Comparison of ENCODE assay signal across 9 mouse cellular contexts in genomic region chr7:19755851-19756786, GRCm38 (mm10). TPM values are rescaled to one million over a fixed set of nuclear protein-coding genes. Genes with fewer than 3 reads are reported as not detected.
DNase-seq lines count a peak whose midpoint lies in the region; ATAC-seq and TF ChIP-seq lines count a peak whose summit lies in the region.
"Had no signal": no experiment of that assay in that cellular context is flagged by ENCODE, and none has a peak within 500 bp of the region (broad histone marks: within the 10 kb centered on the region; RNA-seq: fewer than 3 reads in every experiment).

No protein-coding gene starts in this region.

- H3K36me3 ChIP-seq in hindbrain, embryonic 12.5 days = no peaks in the 10 kb centered on the region; the same call in 1 of the 2 replicates
- no peaks in the 10 kb centered on the region; the same call in 1 of the 2 replicates for H3K36me3 ChIP-seq in hindbrain, embryonic 14.5 days (replicated peaks; ENCODE audit: control insufficient read depth, insufficient read depth)
- peaks cover 8% of the 10 kb centered on the region for H3K36me3 ChIP-seq in intestine, embryonic 15.5 days
- peaks cover 23% of the 10 kb centered on the region for H3K36me3 ChIP-seq in lung, embryonic 16.5 days (ENCODE audit: control insufficient read depth, insufficient read depth, low read length)

- WGBS in hindbrain, embryonic 12.5 days = 78% methylated on average over 21 of the region's 24 CpGs
- WGBS in hindbrain, embryonic 14.5 days = 72% methylated on average over 23 of the region's 24 CpGs
- 63% methylated on average over 22 of the region's 24 CpGs for WGBS in intestine, embryonic 15.5 days
- WGBS in lung, embryonic 16.5 days = 42% methylated on average over 22 of the region's 24 CpGs

- 0 out of 2 replicates have a peak, but pooled peaks have one; percentile 26 for ATAC-seq in hindbrain, embryonic 12.5 days (ENCODE audit: low FRiP score)
- no peak for ATAC-seq in hindbrain, embryonic 14.5 days (ENCODE audit: low FRiP score)
- ATAC-seq in intestine, embryonic 15.5 days = peak; percentile 57
- peak; percentile 78 for ATAC-seq in lung, embryonic 16.5 days (ENCODE audit: low read depth)
- ATAC-seq in megakaryocyte-erythroid progenitor cell, adult 5-6 weeks (replicated peaks; ENCODE audit: low FRiP score, low TSS enrichment, poor library complexity, severe bottlenecking) = no peak

- no peak for TF ChIP-seq CTCF in gastrocnemius, adult 2 months (IDR thresholded peaks at IDR 0.05)

- intact Hi-C loops in gastrocnemius, adult 2 months (cut with DNase I) = no loop called here

- H3K4me2 ChIP-seq in hindbrain, embryonic 12.5 days (replicated peaks) = no peak overlapping the region
- no peak overlapping the region for H3K4me2 ChIP-seq in hindbrain, embryonic 14.5 days (replicated peaks)
- peak overlapping the region; percentile 20; the same call in 1 of the 2 replicates for H3K4me2 ChIP-seq in intestine, embryonic 15.5 days (replicated peaks)
- peak overlapping the region; percentile 34 for H3K4me2 ChIP-seq in lung, embryonic 16.5 days (ENCODE audit: low read depth, low read length)

- no peaks in the 10 kb centered on the region for H3K4me1 ChIP-seq in hindbrain, embryonic 12.5 days
- H3K4me1 ChIP-seq in hindbrain, embryonic 14.5 days (replicated peaks; ENCODE audit: control insufficient read depth, insufficient read depth, low read length) = no peaks in the 10 kb centered on the region
- peaks cover 17% of the 10 kb centered on the region for H3K4me1 ChIP-seq in intestine, embryonic 15.5 days (replicated peaks)
- peaks cover 30% of the 10 kb centered on the region for H3K4me1 ChIP-seq in lung, embryonic 16.5 days (replicated peaks; ENCODE audit: control insufficient read depth, insufficient read depth, low read length)

- no peaks in the 10 kb centered on the region for H3K9me3 ChIP-seq in hindbrain, embryonic 12.5 days (replicated peaks)
- no peaks in the 10 kb centered on the region for H3K9me3 ChIP-seq in hindbrain, embryonic 14.5 days (ENCODE audit: control insufficient read depth, low read length)
- no peaks in the 10 kb centered on the region for H3K9me3 ChIP-seq in intestine, embryonic 15.5 days
- no peaks in the 10 kb centered on the region for H3K9me3 ChIP-seq in lung, embryonic 16.5 days (ENCODE audit: control insufficient read depth, low read length)

- H3K4me3 ChIP-seq in hindbrain, embryonic 12.5 days = no peak overlapping the region
- no peak overlapping the region for H3K4me3 ChIP-seq in hindbrain, embryonic 14.5 days (replicated peaks; ENCODE audit: low read length)
- peak overlapping the region; percentile 66 for H3K4me3 ChIP-seq in gastrocnemius, adult 2 months
- no peak overlapping the region for H3K4me3 ChIP-seq in intestine, embryonic 15.5 days (replicated peaks)
- H3K4me3 ChIP-seq in lung, embryonic 16.5 days (ENCODE audit: low read length) = 0 out of 2 replicates have a peak overlapping the region, but pooled peaks have one; percentile 6

- H3K27ac ChIP-seq in hindbrain, embryonic 12.5 days = no peak overlapping the region
- H3K27ac ChIP-seq in hindbrain, embryonic 14.5 days = no peak overlapping the region
- peak overlapping the region; percentile 93 for H3K27ac ChIP-seq in gastrocnemius, adult 2 months
- peak overlapping the region; percentile 72 for H3K27ac ChIP-seq in intestine, embryonic 15.5 days
- peak overlapping the region; percentile 77 for H3K27ac ChIP-seq in lung, embryonic 16.5 days (ENCODE audit: low read length)

- H3K27me3 ChIP-seq in hindbrain, embryonic 12.5 days = no peaks in the 10 kb centered on the region
- no peaks in the 10 kb centered on the region for H3K27me3 ChIP-seq in hindbrain, embryonic 14.5 days (ENCODE audit: control insufficient read depth, insufficient read depth, low read length)
- no peaks in the 10 kb centered on the region for H3K27me3 ChIP-seq in intestine, embryonic 15.5 days (replicated peaks)
- H3K27me3 ChIP-seq in lung, embryonic 16.5 days (ENCODE audit: control insufficient read depth, insufficient read depth, low read depth, low read length) = no peaks in the 10 kb centered on the region

- DNase-seq in hindbrain, embryonic 14.5 days (ENCODE audit: low spot score) = no peak
- peak; percentile 94 for DNase-seq in gastrocnemius, adult 2 months
- no peak for DNase-seq in thymus, postnatal 36 days
- no peak for DNase-seq in right cerebral cortex, postnatal 25 days

- no peak overlapping the region for H3K9ac ChIP-seq in hindbrain, embryonic 12.5 days
- H3K9ac ChIP-seq in hindbrain, embryonic 14.5 days = no peak overlapping the region
- H3K9ac ChIP-seq in intestine, embryonic 15.5 days = no peak overlapping the region
- H3K9ac ChIP-seq in lung, embryonic 16.5 days (ENCODE audit: low read length) = peak overlapping the region; percentile 51

RNA-seq across cellular contexts. Expression of gene Nectin2, which starts 5.8 kb away (rescaled TPM):
- polyA plus RNA-seq in hindbrain, embryonic 12.5 days (2016; fragmentation: Nextera tagmentation; extraction: Ambion mirVana) = 60.8 and 67.1 TPM in 2 replicates
- 46.7 and 49.5 TPM in 2 replicates for polyA plus RNA-seq in hindbrain, embryonic 14.5 days (2014; fragmentation: Nextera tagmentation; extraction: Ambion mirVana)
- 1 to 10 TPM; 1.4 to 1.5 TPM for total RNA-seq in gastrocnemius, adult 2 months (2021)
- polyA plus RNA-seq in intestine, embryonic 15.5 days (2015; fragmentation: Nextera tagmentation; extraction: Ambion mirVana) = 148 and 154 TPM in 2 replicates
- 128 and 131 TPM in 2 replicates for polyA plus RNA-seq in lung, embryonic 16.5 days (2015; fragmentation: Nextera tagmentation; extraction: Ambion mirVana)
- total RNA-seq in megakaryocyte-erythroid progenitor cell, adult 5-6 weeks (2014; fragmentation: Nextera tagmentation) = 2.2 and 6.0 TPM in 2 replicates
- 3.9 and 12.3 TPM in 2 replicates for total RNA-seq in megakaryocyte-erythroid progenitor cell, adult 5-6 weeks (2017)

RNA-seq across cellular contexts. Expression of gene Bcam, which starts 14.7 kb away (rescaled TPM):
- 21.0 and 25.1 TPM in 2 replicates for polyA plus RNA-seq in hindbrain, embryonic 12.5 days (2016; fragmentation: Nextera tagmentation; extraction: Ambion mirVana)
- polyA plus RNA-seq in hindbrain, embryonic 14.5 days (2014; fragmentation: Nextera tagmentation; extraction: Ambion mirVana) = 17.5 and 18.8 TPM in 2 replicates
- 10 to 100 TPM; 21.9 to 26.7 TPM for total RNA-seq in gastrocnemius, adult 2 months (2021)
- 76.9 and 79.4 TPM in 2 replicates for polyA plus RNA-seq in intestine, embryonic 15.5 days (2015; fragmentation: Nextera tagmentation; extraction: Ambion mirVana)
- 347 and 379 TPM in 2 replicates for polyA plus RNA-seq in lung, embryonic 16.5 days (2015; fragmentation: Nextera tagmentation; extraction: Ambion mirVana)
- 5.3 TPM in 1 of 2 replicates, not detected in the other for total RNA-seq in megakaryocyte-erythroid progenitor cell, adult 5-6 weeks (2014; fragmentation: Nextera tagmentation)
- 0.08 TPM in 1 of 2 replicates, not detected in the other for total RNA-seq in megakaryocyte-erythroid progenitor cell, adult 5-6 weeks (2017)

RNA-seq across cellular contexts. Expression of gene Cblc, which starts 40.5 kb away (rescaled TPM):
- polyA plus RNA-seq in hindbrain, embryonic 12.5 days (2016; fragmentation: Nextera tagmentation; extraction: Ambion mirVana) = 1.0 and 1.3 TPM in 2 replicates
- not detected in 2 replicates for polyA plus RNA-seq in hindbrain, embryonic 14.5 days (2014; fragmentation: Nextera tagmentation; extraction: Ambion mirVana)
- total RNA-seq in gastrocnemius, adult 2 months (2021) = not detected
- 24.5 and 26.4 TPM in 2 replicates for polyA plus RNA-seq in intestine, embryonic 15.5 days (2015; fragmentation: Nextera tagmentation; extraction: Ambion mirVana)
- polyA plus RNA-seq in lung, embryonic 16.5 days (2015; fragmentation: Nextera tagmentation; extraction: Ambion mirVana) = 17.8 and 18.8 TPM in 2 replicates
- not detected in 2 replicates for total RNA-seq in megakaryocyte-erythroid progenitor cell, adult 5-6 weeks (2014; fragmentation: Nextera tagmentation)
- not detected in 2 replicates for total RNA-seq in megakaryocyte-erythroid progenitor cell, adult 5-6 weeks (2017)
- total RNA-seq: common myeloid progenitor, adult 5-6 weeks had no signal

RNA-seq across cellular contexts. Expression of gene Tomm40, which starts 40.9 kb away (rescaled TPM):
- polyA plus RNA-seq in hindbrain, embryonic 12.5 days (2016; fragmentation: Nextera tagmentation; extraction: Ambion mirVana) = 136 and 138 TPM in 2 replicates
- 119 and 128 TPM in 2 replicates for polyA plus RNA-seq in hindbrain, embryonic 14.5 days (2014; fragmentation: Nextera tagmentation; extraction: Ambion mirVana)
- 10 to 100 TPM; 41.0 to 52.4 TPM for total RNA-seq in gastrocnemius, adult 2 months (2021)
- 208 and 215 TPM in 2 replicates for polyA plus RNA-seq in intestine, embryonic 15.5 days (2015; fragmentation: Nextera tagmentation; extraction: Ambion mirVana)
- polyA plus RNA-seq in lung, embryonic 16.5 days (2015; fragmentation: Nextera tagmentation; extraction: Ambion mirVana) = 82.0 and 87.4 TPM in 2 replicates
- 111 and 140 TPM in 2 replicates for total RNA-seq in megakaryocyte-erythroid progenitor cell, adult 5-6 weeks (2014; fragmentation: Nextera tagmentation)
- total RNA-seq in megakaryocyte-erythroid progenitor cell, adult 5-6 weeks (2017) = 44.6 and 64.9 TPM in 2 replicates

RNA-seq across cellular contexts. Expression of gene Apoe, which starts 57.1 kb away (rescaled TPM):
- polyA plus RNA-seq in hindbrain, embryonic 12.5 days (2016; fragmentation: Nextera tagmentation; extraction: Ambion mirVana) = 228 and 246 TPM in 2 replicates
- 543 and 561 TPM in 2 replicates for polyA plus RNA-seq in hindbrain, embryonic 14.5 days (2014; fragmentation: Nextera tagmentation; extraction: Ambion mirVana)
- 10 to 100 TPM; 38.0 to 61.8 TPM for total RNA-seq in gastrocnemius, adult 2 months (2021)
- polyA plus RNA-seq in intestine, embryonic 15.5 days (2015; fragmentation: Nextera tagmentation; extraction: Ambion mirVana) = 296 and 325 TPM in 2 replicates
- polyA plus RNA-seq in lung, embryonic 16.5 days (2015; fragmentation: Nextera tagmentation; extraction: Ambion mirVana) = 470 and 554 TPM in 2 replicates
- 113 and 140 TPM in 2 replicates for total RNA-seq in megakaryocyte-erythroid progenitor cell, adult 5-6 weeks (2014; fragmentation: Nextera tagmentation)
- 556 and 867 TPM in 2 replicates for total RNA-seq in megakaryocyte-erythroid progenitor cell, adult 5-6 weeks (2017)

Comparison
In these comparisons a context has a peak if more than half of its experiments do, and no peak if none do; other contexts are left out.
1. ATAC-seq: peak in hindbrain, embryonic 12.5 days (single experiment), intestine, embryonic 15.5 days (single experiment) and lung, embryonic 16.5 days (single experiment); none in hindbrain, embryonic 14.5 days (single experiment) and megakaryocyte-erythroid progenitor cell, adult 5-6 weeks (single experiment).
2. H3K27ac ChIP-seq: peak in gastrocnemius, adult 2 months (single experiment), intestine, embryonic 15.5 days (single experiment) and lung, embryonic 16.5 days (single experiment); none in hindbrain, embryonic 12.5 days (single experiment) and hindbrain, embryonic 14.5 days (single experiment).
3. H3K4me2 ChIP-seq: peak in intestine, embryonic 15.5 days (single experiment) and lung, embryonic 16.5 days (single experiment); none in hindbrain, embryonic 12.5 days (single experiment) and hindbrain, embryonic 14.5 days (single experiment).
4. H3K4me3 ChIP-seq: peak in gastrocnemius, adult 2 months (single experiment) and lung, embryonic 16.5 days (single experiment); none in hindbrain, embryonic 12.5 days (single experiment), hindbrain, embryonic 14.5 days (single experiment) and intestine, embryonic 15.5 days (single experiment).